Mouse (Mus musculus): ENCODE measurements around the gene Ccdc33. TPM values are rescaled to one million over a fixed set of nuclear protein-coding genes. Genes with fewer than 3 reads are reported as not detected.

Gene Ccdc33
- polyA plus RNA-seq, 1 experiment from 2014 or later: not detected

- no peak overlapping the region for H3K4me2 ChIP-seq (ENCODE audit: low read depth, low read length)
- no peak overlapping the region for H3K4me3 ChIP-seq (replicated peaks; ENCODE audit: low read length)
- H3K9ac ChIP-seq (ENCODE audit: low read length): no peak overlapping the region
- no peaks in the 10 kb centered on the region for H3K36me3 ChIP-seq (ENCODE audit: control insufficient read depth, insufficient read depth, low read length)
- 82% methylated on average over 5 of the region's 5 CpGs for WGBS
- ATAC-seq (ENCODE audit: insufficient read depth, low FRiP score): no peak
- no peaks in the 10 kb centered on the region; the same call in 1 of the 2 replicates for H3K4me1 ChIP-seq (ENCODE audit: control insufficient read depth, insufficient read depth, low read length)
- no peaks in the 10 kb centered on the region for H3K9me3 ChIP-seq (replicated peaks; ENCODE audit: control insufficient read depth, low read length)
- H3K27me3 ChIP-seq (ENCODE audit: control insufficient read depth, insufficient read depth, low read length): no peaks in the 10 kb centered on the region
- H3K27ac ChIP-seq (ENCODE audit: low read length): no peak overlapping the region
Observed at GRCm38 (mm10) chr9:58018385-58018784, 100.2 kb downstream of the Ccdc33 start.

GRCm38 (mm10) chr9:58016962-58017361 is 101.7 kb downstream of the Ccdc33 start:
- WGBS: 70% methylated on average over 3 of the region's 3 CpGs
- Histone ChIP-seq H3K4me2 (ENCODE audit: low read depth, low read length) (no peak overlapping the region), H3K27me3 (ENCODE audit: control insufficient read depth, insufficient read depth, low read length) (no peaks in the 10 kb centered on the region), H3K4me3 (replicated peaks; ENCODE audit: low read length) (no peak overlapping the region), H3K9ac (ENCODE audit: low read length) (no peak overlapping the region), H3K27ac (ENCODE audit: low read length) (no peak overlapping the region), H3K9me3 (replicated peaks; ENCODE audit: control insufficient read depth, low read length) (no peaks in the 10 kb centered on the region), H3K4me1 (ENCODE audit: control insufficient read depth, insufficient read depth, low read length) (no peaks in the 10 kb centered on the region; the same call in 1 of the 2 replicates), H3K36me3 (ENCODE audit: control insufficient read depth, insufficient read depth, low read length) (no peaks in the 10 kb centered on the region)
- ATAC-seq (ENCODE audit: insufficient read depth, low FRiP score): no peak

GRCm38 (mm10) chr9:58015856-58016255 is 102.8 kb downstream of the Ccdc33 start:
- Histone ChIP-seq H3K36me3 (ENCODE audit: control insufficient read depth, insufficient read depth, low read length) (no peaks in the 10 kb centered on the region), H3K4me2 (ENCODE audit: low read depth, low read length) (no peak overlapping the region), H3K9ac (ENCODE audit: low read length) (no peak overlapping the region), H3K4me3 (replicated peaks; ENCODE audit: low read length) (no peak overlapping the region), H3K27ac (ENCODE audit: low read length) (no peak overlapping the region), H3K4me1 (ENCODE audit: control insufficient read depth, insufficient read depth, low read length) (no peaks in the 10 kb centered on the region; the same call in 1 of the 2 replicates), H3K27me3 (ENCODE audit: control insufficient read depth, insufficient read depth, low read length) (no peaks in the 10 kb centered on the region), H3K9me3 (replicated peaks; ENCODE audit: control insufficient read depth, low read length) (no peaks in the 10 kb centered on the region)
- ATAC-seq (ENCODE audit: insufficient read depth, low FRiP score): no peak
- WGBS: 87% methylated on average over 6 of the region's 6 CpGs

- H3K36me3 ChIP-seq (ENCODE audit: control insufficient read depth, insufficient read depth, low read length): no peaks in the 10 kb centered on the region
- H3K9ac ChIP-seq (ENCODE audit: low read length): no peak overlapping the region
- WGBS: 50% methylated on average over 8 of the region's 8 CpGs
- H3K27me3 ChIP-seq (ENCODE audit: control insufficient read depth, insufficient read depth, low read length): no peaks in the 10 kb centered on the region
- H3K4me1 ChIP-seq (ENCODE audit: control insufficient read depth, insufficient read depth, low read length): no peaks in the 10 kb centered on the region; the same call in 1 of the 2 replicates
- no peaks in the 10 kb centered on the region for H3K9me3 ChIP-seq (replicated peaks; ENCODE audit: control insufficient read depth, low read length)
- no peak overlapping the region for H3K4me2 ChIP-seq (ENCODE audit: low read depth, low read length)
- H3K27ac ChIP-seq (ENCODE audit: low read length): no peak overlapping the region
- ATAC-seq (ENCODE audit: insufficient read depth, low FRiP score): no peak
- no peak overlapping the region for H3K4me3 ChIP-seq (replicated peaks; ENCODE audit: low read length)
Observed at GRCm38 (mm10) chr9:58014393-58015160, 104.0 kb downstream of the Ccdc33 start.

- Histone ChIP-seq H3K36me3 (ENCODE audit: control insufficient read depth, insufficient read depth, low read length) (no peaks in the 10 kb centered on the region), H3K4me3 (replicated peaks; ENCODE audit: low read length) (no peak overlapping the region), H3K4me2 (ENCODE audit: low read depth, low read length) (no peak overlapping the region), H3K27ac (ENCODE audit: low read length) (no peak overlapping the region), H3K9ac (ENCODE audit: low read length) (no peak overlapping the region), H3K4me1 (ENCODE audit: control insufficient read depth, insufficient read depth, low read length) (no peaks in the 10 kb centered on the region; the same call in 1 of the 2 replicates), H3K9me3 (replicated peaks; ENCODE audit: control insufficient read depth, low read length) (no peaks in the 10 kb centered on the region), H3K27me3 (ENCODE audit: control insufficient read depth, insufficient read depth, low read length) (no peaks in the 10 kb centered on the region)
- 61% methylated on average over 2 of the region's 2 CpGs for whole genome bisulfite sequencing
- no peak for ATAC-seq (ENCODE audit: insufficient read depth, low FRiP score)
Observed at GRCm38 (mm10) chr9:58012935-58013334, 105.7 kb downstream of the Ccdc33 start.

GRCm38 (mm10) chr9:58012486-58012885 is 106.1 kb downstream of the Ccdc33 start:
- Histone ChIP-seq H3K4me3 (replicated peaks; ENCODE audit: low read length) (no peak overlapping the region), H3K9ac (ENCODE audit: low read length) (no peak overlapping the region), H3K4me2 (ENCODE audit: low read depth, low read length) (no peak overlapping the region), H3K36me3 (ENCODE audit: control insufficient read depth, insufficient read depth, low read length) (no peaks in the 10 kb centered on the region), H3K27me3 (ENCODE audit: control insufficient read depth, insufficient read depth, low read length) (no peaks in the 10 kb centered on the region), H3K27ac (ENCODE audit: low read length) (no peak overlapping the region), H3K4me1 (ENCODE audit: control insufficient read depth, insufficient read depth, low read length) (no peaks in the 10 kb centered on the region; the same call in 1 of the 2 replicates), H3K9me3 (replicated peaks; ENCODE audit: control insufficient read depth, low read length) (no peaks in the 10 kb centered on the region)
- ATAC-seq (ENCODE audit: insufficient read depth, low FRiP score): no peak
- WGBS: 69% methylated on average over 2 of the region's 2 CpGs

GRCm38 (mm10) chr9:58011552-58011951 is 107.1 kb downstream of the Ccdc33 start:
- H3K9me3 ChIP-seq (replicated peaks; ENCODE audit: control insufficient read depth, low read length): no peaks in the 10 kb centered on the region
- no peak overlapping the region for H3K9ac ChIP-seq (ENCODE audit: low read length)
- ATAC-seq (ENCODE audit: insufficient read depth, low FRiP score): no peak
- no peak overlapping the region for H3K4me3 ChIP-seq (replicated peaks; ENCODE audit: low read length)
- no peaks in the 10 kb centered on the region for H3K27me3 ChIP-seq (ENCODE audit: control insufficient read depth, insufficient read depth, low read length)
- WGBS: 67% methylated on average over 8 of the region's 8 CpGs
- no peak overlapping the region for H3K4me2 ChIP-seq (ENCODE audit: low read depth, low read length)
- no peaks in the 10 kb centered on the region for H3K36me3 ChIP-seq (ENCODE audit: control insufficient read depth, insufficient read depth, low read length)
- H3K27ac ChIP-seq (ENCODE audit: low read length): no peak overlapping the region
- no peaks in the 10 kb centered on the region; the same call in 1 of the 2 replicates for H3K4me1 ChIP-seq (ENCODE audit: control insufficient read depth, insufficient read depth, low read length)

GRCm38 (mm10) chr9:58011027-58011426 is 107.6 kb downstream of the Ccdc33 start:
- Histone ChIP-seq H3K4me3 (replicated peaks; ENCODE audit: low read length) (no peak overlapping the region), H3K36me3 (ENCODE audit: control insufficient read depth, insufficient read depth, low read length) (no peaks in the 10 kb centered on the region)
- ATAC-seq (ENCODE audit: insufficient read depth, low FRiP score): no peak

GRCm38 (mm10) chr9:58009588-58009987 is 109.0 kb downstream of the Ccdc33 start:
- H3K27me3 ChIP-seq (ENCODE audit: control insufficient read depth, insufficient read depth, low read length): no peaks in the 10 kb centered on the region
- H3K4me1 ChIP-seq (ENCODE audit: control insufficient read depth, insufficient read depth, low read length): no peaks in the 10 kb centered on the region; the same call in 1 of the 2 replicates
- ATAC-seq (ENCODE audit: insufficient read depth, low FRiP score): no peak
- no peak overlapping the region for H3K27ac ChIP-seq (ENCODE audit: low read length)
- WGBS: 60% methylated on average over 3 of the region's 3 CpGs
- no peaks in the 10 kb centered on the region for H3K36me3 ChIP-seq (ENCODE audit: control insufficient read depth, insufficient read depth, low read length)
- no peaks in the 10 kb centered on the region for H3K9me3 ChIP-seq (replicated peaks; ENCODE audit: control insufficient read depth, low read length)
- no peak overlapping the region for H3K4me3 ChIP-seq (replicated peaks; ENCODE audit: low read length)
- no peak overlapping the region for H3K9ac ChIP-seq (ENCODE audit: low read length)
- no peak overlapping the region for H3K4me2 ChIP-seq (ENCODE audit: low read depth, low read length)

More at GRCm38 (mm10) chr9:58011027-58011426, 107.6 kb downstream of the Ccdc33 start:
- H3K27me3 ChIP-seq (ENCODE audit: control insufficient read depth, insufficient read depth, low read length): no peaks in the 10 kb centered on the region
- no peak overlapping the region for H3K4me2 ChIP-seq (ENCODE audit: low read depth, low read length)
- H3K9me3 ChIP-seq (replicated peaks; ENCODE audit: control insufficient read depth, low read length): no peaks in the 10 kb centered on the region
- H3K4me1 ChIP-seq (ENCODE audit: control insufficient read depth, insufficient read depth, low read length): no peaks in the 10 kb centered on the region; the same call in 1 of the 2 replicates
- WGBS: 38% methylated on average over 7 of the region's 7 CpGs
- H3K9ac ChIP-seq (ENCODE audit: low read length): no peak overlapping the region
- no peak overlapping the region for H3K27ac ChIP-seq (ENCODE audit: low read length)
